ENCODE assay signal across 8 mouse cellular contexts in genomic region chr8:119394524-119395026, GRCm38 (mm10). TPM values are rescaled to one million over a fixed set of nuclear protein-coding genes. Genes with fewer than 3 reads are reported as not detected.
DNase-seq lines count a peak whose midpoint lies in the region; ATAC-seq and TF ChIP-seq lines count a peak whose summit lies in the region.

Mlycd (plus strand) TSS chr8:119394878.

- TF ChIP-seq EP300 in heart, adult 2 months (IDR thresholded peaks at IDR 0.05; ENCODE audit: insufficient read depth, low read depth, low read length) = peak; percentile 45; the same call in 1 of the 2 replicates

- H3K9ac ChIP-seq in embryonic facial prominence, embryonic 14.5 days (ENCODE audit: low read depth, low read length) = peak within 1 kb of the TSS; percentile 90
- peak within 1 kb of the TSS; percentile 94 for H3K9ac ChIP-seq in heart, adult 2 months (ENCODE audit: low read depth, low read length)
- peak within 1 kb of the TSS; percentile 78 for H3K9ac ChIP-seq in limb, embryonic 14.5 days (ENCODE audit: low read depth, low read length, severe bottlenecking)
- peak within 1 kb of the TSS; percentile 94 for H3K9ac ChIP-seq in midbrain, postnatal 0 days (replicated peaks; ENCODE audit: low read length, poor library complexity, severe bottlenecking)

- no peaks in the 10 kb centered on the region for H3K9me3 ChIP-seq in embryonic facial prominence, embryonic 14.5 days (ENCODE audit: control insufficient read depth, low read length)
- H3K9me3 ChIP-seq in limb, embryonic 14.5 days (ENCODE audit: control insufficient read depth, low read length) = no peaks in the 10 kb centered on the region
- H3K9me3 ChIP-seq in midbrain, postnatal 0 days (ENCODE audit: low read length) = no peaks in the 10 kb centered on the region

- TF ChIP-seq CTCF in heart, adult 2 months (IDR thresholded peaks at IDR 0.05) = no peak
- TF ChIP-seq CTCF in midbrain, postnatal 0 days (IDR thresholded peaks at IDR 0.05) = no peak

- H3K4me2 ChIP-seq in embryonic facial prominence, embryonic 14.5 days (ENCODE audit: low read depth, low read length) = peak within 1 kb of the TSS; percentile 99
- H3K4me2 ChIP-seq in limb, embryonic 14.5 days (replicated peaks; ENCODE audit: low read depth, low read length, severe bottlenecking) = peak within 1 kb of the TSS; percentile 99
- H3K4me2 ChIP-seq in midbrain, postnatal 0 days (ENCODE audit: low read depth, low read length, poor library complexity, severe bottlenecking) = peak within 1 kb of the TSS; percentile 99

- 5% methylated on average over 21 of the region's 44 CpGs for WGBS in embryonic facial prominence, embryonic 14.5 days
- WGBS in heart, adult 2 months = under 1% methylated on average over 44 of the region's 44 CpGs
- WGBS in limb, embryonic 14.5 days = 3% methylated on average over 22 of the region's 44 CpGs
- under 1% methylated on average over 44 of the region's 44 CpGs for WGBS in midbrain, postnatal 0 days

- no peaks in the 10 kb centered on the region; the same call in 1 of the 2 replicates for H3K79me2 ChIP-seq in heart, adult 2 months (replicated peaks; ENCODE audit: control insufficient read depth, insufficient read depth, low read length)

- ATAC-seq in embryonic facial prominence, embryonic 14.5 days (ENCODE audit: low read depth) = peak; percentile 96
- peak; percentile 93 for ATAC-seq in limb, embryonic 14.5 days (ENCODE audit: low FRiP score, low read depth)
- peak; percentile 90 for ATAC-seq in midbrain, postnatal 0 days (ENCODE audit: low FRiP score)

- TF ChIP-seq POLR2A in heart, adult 2 months (IDR thresholded peaks at IDR 0.05; ENCODE audit: insufficient read depth, low read depth, low read length) = peak; percentile 83; the same call in 1 of the 2 replicates
- no peak for TF ChIP-seq POLR2A in limb, embryonic 14.5 days (IDR thresholded peaks at IDR 0.05; ENCODE audit: borderline replicate concordance, extremely low read depth, insufficient read depth, insufficient read length)

- intact Hi-C loops in heart, adult 2 months (cut with DNase I) = loop anchor here (5.0 kb wide), 1 partner anchor 47 kb away; no protein-coding TSS in a partner anchor

- H3K27me3 ChIP-seq in embryonic facial prominence, embryonic 14.5 days (replicated peaks; ENCODE audit: control insufficient read depth, insufficient read depth, low read length) = no peaks in the 10 kb centered on the region
- H3K27me3 ChIP-seq in heart, adult 2 months (ENCODE audit: control insufficient read depth, insufficient read depth, low read length) = no peaks in the 10 kb centered on the region
- H3K27me3 ChIP-seq in limb, embryonic 14.5 days (ENCODE audit: control insufficient read depth, insufficient read depth, low read length) = no peaks in the 10 kb centered on the region
- no peaks in the 10 kb centered on the region; the same call in 1 of the 2 replicates for H3K27me3 ChIP-seq in midbrain, postnatal 0 days (ENCODE audit: insufficient read depth, low read length)

- H3K27ac ChIP-seq in embryonic facial prominence, embryonic 14.5 days (replicated peaks; ENCODE audit: low read depth, low read length) = peak within 1 kb of the TSS; percentile 81
- H3K27ac ChIP-seq in heart, adult 2 months = peak within 1 kb of the TSS; percentile 94
- H3K27ac ChIP-seq in limb, embryonic 14.5 days (replicated peaks; ENCODE audit: low read depth, low read length) = peak within 1 kb of the TSS; percentile 65; the same call in 1 of the 2 replicates
- peak within 1 kb of the TSS; percentile 92 for H3K27ac ChIP-seq in midbrain, postnatal 0 days (ENCODE audit: low read depth, low read length)

- peak within 1 kb of the TSS; percentile 81 for H3K4me3 ChIP-seq in embryonic facial prominence, embryonic 14.5 days (ENCODE audit: low read depth, low read length)
- peak within 1 kb of the TSS; percentile 91 for H3K4me3 ChIP-seq in heart, adult 2 months
- H3K4me3 ChIP-seq in limb, embryonic 14.5 days (replicated peaks; ENCODE audit: low read length) = peak within 1 kb of the TSS; percentile 80
- peak within 1 kb of the TSS; percentile 79 for H3K4me3 ChIP-seq in midbrain, postnatal 0 days (ENCODE audit: low read depth, low read length)

- H3K4me1 ChIP-seq in embryonic facial prominence, embryonic 14.5 days (ENCODE audit: control insufficient read depth, insufficient read depth, low read length) = no peaks in the 10 kb centered on the region
- H3K4me1 ChIP-seq in heart, adult 2 months (ENCODE audit: control insufficient read depth, insufficient read depth, low read length) = peaks cover 10% of the 10 kb centered on the region
- peaks cover 8% of the 10 kb centered on the region for H3K4me1 ChIP-seq in limb, embryonic 14.5 days (ENCODE audit: control insufficient read depth, insufficient read depth, low read length)
- peaks cover 9% of the 10 kb centered on the region for H3K4me1 ChIP-seq in midbrain, postnatal 0 days (ENCODE audit: insufficient read depth, low read length)

- DNase-seq in 3T3-L1 (ENCODE audit: low read depth, low spot score) = peak; percentile 78
- peak; percentile 85 to 90 for DNase-seq in adrenal gland, postnatal 4 days (ENCODE audit: low spot score in 2 of 2)
- DNase-seq in embryonic facial prominence, embryonic 14.5 days (ENCODE audit: low spot score) = peak; percentile 95
- peak; percentile 95 to 96 for DNase-seq in heart, adult 2 months
- peak; percentile 96 for DNase-seq in kidney, adult 9 months
- DNase-seq in limb, embryonic 14.5 days (ENCODE audit: low spot score) = peak; percentile 88
- DNase-seq in midbrain, postnatal 0 days (ENCODE audit: low spot score) = peak; percentile 96
- peak; percentile 73 to 82 for DNase-seq in spleen, postnatal 14 days (ENCODE audit: low spot score in 2 of 2)

- 0 out of 2 replicates have a peak, but pooled peaks cover 6% of the 10 kb centered on the region for H3K36me3 ChIP-seq in embryonic facial prominence, embryonic 14.5 days (ENCODE audit: control insufficient read depth, insufficient read depth, low read length)
- H3K36me3 ChIP-seq in heart, adult 2 months (ENCODE audit: control insufficient read depth, insufficient read depth, low read length) = peaks cover 4% of the 10 kb centered on the region; the same call in 1 of the 2 replicates
- H3K36me3 ChIP-seq in limb, embryonic 14.5 days (ENCODE audit: control insufficient read depth, insufficient read depth, low read length) = no peaks in the 10 kb centered on the region
- peaks cover 4% of the 10 kb centered on the region; the same call in 1 of the 2 replicates for H3K36me3 ChIP-seq in midbrain, postnatal 0 days (ENCODE audit: insufficient read depth, low read length)

RNA-seq across cellular contexts. Expression of gene Mlycd, which starts in this region (rescaled TPM):
- 10 to 100 TPM; 33.7 to 39.1 TPM for total RNA-seq in adrenal gland, postnatal 4 days (2021)
- polyA plus RNA-seq in embryonic facial prominence, embryonic 14.5 days (2014; fragmentation: Nextera tagmentation; extraction: Ambion mirVana) = 17.4 and 17.7 TPM in 2 replicates
- 100 to 1,000 TPM; 110 to 118 TPM for total RNA-seq in heart, adult 2 months (2021)
- polyA plus RNA-seq in heart, adult 2 months (2012; rRNA removed) = 83.8 and 99.1 TPM in 2 replicates
- polyA plus RNA-seq in limb, embryonic 14.5 days (2012; rRNA removed) = 13.6 and 14.8 TPM in 2 replicates
- 17.0 and 19.1 TPM in 2 replicates for polyA plus RNA-seq in limb, embryonic 14.5 days (2014; fragmentation: Nextera tagmentation; extraction: Ambion mirVana)
- total RNA-seq in midbrain, postnatal 0 days (2014; rRNA removed) = 27.0 and 32.1 TPM in 2 replicates
- polyA plus RNA-seq in midbrain, postnatal 0 days (2015; fragmentation: Nextera tagmentation; extraction: Ambion mirVana) = 19.0 and 20.6 TPM in 2 replicates

Comparison
In these comparisons a context has a peak if more than half of its experiments do, and no peak if none do; other contexts are left out.
1. Peak in every context shown above with its lines: DNase-seq, ATAC-seq, H3K4me3 ChIP-seq and H3K27ac ChIP-seq.